Mouse (Mus musculus) naive thymus-derived CD4-positive, alpha-beta T cell, adult 5 months (primary cell): ENCODE data around the gene Tmem251. TPM values are rescaled to one million over a fixed set of nuclear protein-coding genes. Genes with fewer than 3 reads are reported as not detected.

ENCODE experiments used
- polyA plus RNA-seq: library from polyadenylated mRNA; unstranded; fragments of 100-300 nt; shearing (Covaris generic); gene quantifications from one replicate; pipeline ENCODE4 v1.2.1, GENCODE M21; 2017

The Tmem251 gene
- polyA plus RNA-seq, result 20.1 TPM

DNA sequence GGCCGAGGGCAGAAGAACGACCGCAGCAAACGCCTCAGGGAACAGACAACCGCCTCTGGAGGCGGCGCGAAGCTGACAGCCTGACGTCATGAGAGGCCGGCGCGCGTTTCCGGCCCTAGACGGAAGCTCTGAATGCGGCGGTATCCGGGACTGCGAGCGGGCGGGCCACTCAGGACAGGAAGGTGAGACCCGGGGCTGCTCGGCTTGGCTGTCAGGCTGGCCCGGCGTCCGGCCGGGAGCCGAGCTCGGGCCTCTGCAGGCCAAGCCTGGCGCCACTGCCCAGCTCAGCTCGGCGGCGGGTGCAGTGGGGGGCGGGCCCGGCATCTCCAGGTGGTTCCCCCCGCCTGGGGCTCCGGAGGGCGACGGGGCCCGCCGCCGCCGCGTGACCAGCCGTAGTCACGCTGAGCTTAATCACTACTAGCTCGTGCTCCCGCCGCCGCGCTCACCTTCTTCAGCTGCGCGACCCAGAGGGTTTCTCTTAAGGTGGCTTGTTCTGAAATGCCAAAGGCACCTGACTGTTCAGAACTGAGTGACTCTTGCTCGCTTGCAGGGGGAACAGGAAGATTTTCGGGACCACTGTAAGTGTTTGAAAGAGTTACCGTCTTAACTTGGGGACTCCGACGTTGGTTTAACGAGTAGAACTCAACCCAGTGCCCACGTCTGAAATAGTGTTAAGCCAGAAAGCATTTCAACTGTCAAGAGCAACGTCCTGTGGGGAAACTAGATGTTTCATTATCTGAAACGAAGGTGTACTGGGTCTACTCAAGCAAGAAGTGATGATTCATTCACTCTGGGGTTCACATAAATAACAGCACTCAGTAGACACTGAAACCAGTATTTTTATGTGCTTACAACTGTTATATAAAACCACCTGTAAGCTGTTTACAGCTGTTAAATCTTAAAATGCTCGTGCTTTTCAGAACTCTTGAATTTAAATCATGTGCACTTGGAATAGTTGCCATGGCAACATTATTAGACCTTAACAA lies at the start of gene Tmem251, which contains the start of gene Moap1:
Gene Tmem251 (plus strand): TSS at position 174 of the 986 bp plus-strand sequence.
Gene Moap1 (minus strand): TSS at position 73 of the 986 bp plus-strand sequence.

DNA sequence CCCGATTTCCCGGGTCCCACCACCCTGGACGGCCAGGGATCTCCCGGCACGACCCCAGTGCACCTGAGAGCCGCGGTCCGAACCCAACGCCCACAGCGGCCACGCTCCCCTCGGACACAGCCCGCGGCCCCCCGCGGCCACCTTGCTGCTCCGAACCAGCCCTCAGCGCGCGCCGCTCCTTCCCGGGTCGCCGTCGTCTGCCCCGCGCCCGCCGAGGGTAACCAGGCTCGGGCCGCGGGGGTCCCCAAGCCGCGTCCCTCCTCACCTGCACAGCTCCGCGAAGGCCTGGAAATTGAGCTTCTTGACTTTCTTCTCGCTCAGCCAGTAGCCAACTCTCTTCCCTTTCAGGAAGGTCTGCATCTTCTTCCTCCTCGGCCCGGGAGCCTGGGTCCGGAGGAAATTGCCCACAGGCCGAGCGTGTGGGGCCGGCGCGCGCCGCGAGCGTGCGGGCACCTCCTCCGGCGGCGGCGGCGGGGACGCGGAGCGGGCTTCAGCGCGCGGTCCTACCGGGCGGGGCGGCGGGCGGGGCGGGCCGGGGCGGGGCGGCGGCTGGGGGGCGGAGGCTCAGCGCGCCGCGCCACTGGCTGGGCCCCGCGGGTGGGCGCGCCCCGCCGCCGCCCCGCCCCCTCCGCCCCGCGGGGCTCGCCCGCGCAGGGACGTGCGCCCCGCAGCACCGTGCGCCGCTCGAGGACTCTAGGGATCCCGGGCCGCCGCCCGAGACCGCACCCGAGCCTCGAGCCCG lies 38.9 kb upstream of the Tmem251 start, which contains the start of gene Itpk1:
Gene Itpk1 (minus strand): TSS at position 474 of the 742 bp plus-strand sequence.

DNA sequence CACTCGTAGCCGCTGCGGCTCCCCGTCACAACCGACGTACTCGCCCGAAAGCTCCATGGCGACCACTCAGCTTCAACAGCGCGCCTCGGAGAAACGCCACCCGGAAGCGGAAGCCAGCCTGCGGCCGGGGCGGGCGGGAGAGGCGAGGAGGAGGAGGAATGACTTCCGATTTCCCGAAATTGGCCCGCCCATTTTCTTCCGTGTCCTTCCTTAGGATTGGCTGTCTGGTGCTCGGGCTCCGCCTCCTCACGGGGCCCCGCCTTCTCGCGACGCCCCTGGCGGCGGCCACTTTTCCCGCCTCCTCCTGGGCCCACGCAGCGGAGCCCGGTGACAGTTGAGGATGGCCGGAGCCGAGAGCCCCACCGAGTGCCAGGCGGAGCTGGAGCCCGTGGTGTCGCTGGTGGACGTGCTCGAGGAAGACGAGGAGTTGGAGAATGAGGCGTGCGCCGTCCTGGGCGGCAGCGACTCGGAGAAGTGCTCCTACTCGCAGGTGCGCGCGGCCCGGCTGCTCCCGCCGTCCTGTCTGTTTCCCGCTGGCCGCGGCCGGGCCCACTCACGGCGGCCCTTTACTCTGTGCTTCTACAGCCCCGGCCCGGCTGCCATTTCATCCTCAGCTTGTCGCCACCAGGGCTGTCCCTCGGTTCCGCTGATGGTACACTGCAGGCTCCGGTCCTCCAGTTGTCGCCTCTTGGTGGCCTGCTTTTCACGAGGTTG lies 14.3 kb downstream of the Tmem251 start, which contains the start of the genes Gm28051, Gon7 and Ubr7:
Gene Gm28051 (minus strand): TSS at position 77 of the 714 bp plus-strand sequence.
Gene Gon7 (minus strand): TSS at position 115 of the 714 bp plus-strand sequence.
Gene Ubr7 (plus strand): TSS at position 279 of the 714 bp plus-strand sequence.

DNA sequence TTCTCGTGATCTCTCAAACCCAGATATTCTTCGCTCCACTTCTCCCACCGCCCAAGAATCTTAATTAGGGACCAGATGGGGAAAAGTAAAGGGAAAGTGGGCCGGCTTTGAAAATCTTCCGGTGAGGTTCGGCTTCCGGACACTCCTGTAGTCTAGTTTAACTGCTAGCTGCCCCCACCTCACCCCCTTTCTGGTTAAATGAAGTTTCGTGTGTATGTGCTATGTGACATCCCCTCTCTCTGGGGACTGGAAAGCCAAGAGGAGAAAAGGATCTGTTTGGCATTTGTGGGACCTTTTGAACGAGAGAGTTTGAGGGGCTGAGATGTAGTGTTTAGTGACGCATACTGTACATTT lies 14.8 kb downstream of the Tmem251 start, which contains the start of gene Gm20604:
Gene Gm20604 (minus strand): TSS at position 270 of the 354 bp plus-strand sequence.

Other genes starting within 250 kb of the Tmem251 start
- not detected for gene Chga, start 188.8 kb upstream of the Tmem251 start, polyA plus RNA-seq
- 42.5 TPM for gene Itpk1, start 38.8 kb upstream of the Tmem251 start, polyA plus RNA-seq
- 7.3 TPM for gene Moap1, start 101 bp upstream of the Tmem251 start, polyA plus RNA-seq
- gene Gm28051, start 14.0 kb downstream of the Tmem251 start, polyA plus RNA-seq, result not detected
- 22.6 TPM for gene Gon7, start 14.0 kb downstream of the Tmem251 start, polyA plus RNA-seq
- gene Ubr7, start 14.2 kb downstream of the Tmem251 start, polyA plus RNA-seq, result 28.1 TPM
- gene Gm20604, start 14.9 kb downstream of the Tmem251 start, polyA plus RNA-seq, result 6.1 TPM
- 39.6 TPM for gene Btbd7, start 134.7 kb downstream of the Tmem251 start, polyA plus RNA-seq
- not detected for gene Cox8c, start 155.6 kb downstream of the Tmem251 start, polyA plus RNA-seq
- not detected for gene Unc79, start 205.1 kb downstream of the Tmem251 start, polyA plus RNA-seq